Mouse (Mus musculus): Measurements from ENCODE around the gene Gcn1l1. TPM values are rescaled to one million over a fixed set of nuclear protein-coding genes. Genes with fewer than 3 reads are reported as not detected.

Gene Gcn1l1
- polyA plus RNA-seq, 1 experiment from 2014 or later: 97.6 TPM

DNA sequence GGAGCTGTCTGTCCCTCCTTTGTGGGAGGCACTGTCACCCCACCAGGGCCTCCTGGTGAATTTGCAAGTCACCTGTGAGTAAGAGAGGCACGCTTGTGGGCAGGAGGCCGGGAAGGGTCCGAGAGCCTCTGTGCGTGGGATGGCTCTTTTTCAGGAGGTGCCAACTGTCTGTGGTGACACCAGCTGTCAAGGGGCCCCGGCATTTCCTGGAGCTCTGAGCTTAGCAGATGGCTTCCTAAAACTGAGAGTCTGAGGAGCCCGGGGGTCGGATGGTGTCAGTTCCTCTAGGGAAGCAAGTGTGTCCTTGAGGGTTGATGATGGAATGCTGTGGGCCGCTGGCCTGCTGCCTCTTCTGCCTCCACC, 34.6 kb upstream of the Gcn1l1 start:
- POLR2A ChIA-PET: interaction anchor here (1.1 kb wide), 1 partner anchor 39 kb away, joined by 3 read pairs; no protein-coding TSS in a partner anchor
- DNase-seq (ENCODE audit: low read depth, low spot score) (no peak), ATAC-seq (no peak)
- in situ Hi-C loops (cut with MboI; ENCODE audit: low pct_unique_long_range_greater_than_20kb): no loop called here
- no peaks in the 10 kb centered on the region for H3K27me3 ChIP-seq
- CTCF ChIA-PET: interaction anchor here (5.8 kb wide), 1 partner anchor 21 kb away, joined by 21 read pairs; no protein-coding TSS in a partner anchor
- no peak for TF ChIP-seq CTCF (IDR thresholded peaks at IDR 0.05)

DNA sequence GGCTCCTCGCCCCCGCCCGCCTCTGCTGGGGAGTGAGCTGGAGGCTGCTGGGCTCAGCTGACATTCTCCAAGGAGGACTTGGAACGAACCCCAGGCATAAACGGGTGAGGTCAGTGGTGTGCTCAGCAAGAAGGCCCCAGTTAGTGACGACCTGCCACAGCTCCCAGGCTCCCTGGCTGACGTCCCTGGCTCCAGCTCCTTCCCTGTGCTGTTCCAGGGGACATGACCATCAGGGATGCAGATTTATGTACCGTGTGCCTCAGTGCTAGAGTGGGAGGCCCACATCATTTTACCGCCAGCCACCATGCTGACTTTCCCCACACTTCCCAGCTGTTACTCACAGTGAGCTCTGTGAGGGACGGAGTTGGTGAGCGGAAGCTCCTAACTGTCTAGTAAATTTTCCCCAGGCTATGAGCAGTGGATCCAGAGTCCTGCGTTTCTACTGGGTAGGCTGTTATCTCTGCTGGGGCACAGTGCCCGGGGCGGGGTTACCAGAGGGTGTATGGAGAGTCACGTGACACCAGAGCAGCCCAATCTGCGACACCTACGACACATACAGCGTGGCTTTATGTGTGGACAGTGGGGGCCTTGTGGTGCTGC, 33.3 kb upstream of the Gcn1l1 start:
- H3K27me3 ChIP-seq: no peaks in the 10 kb centered on the region
- TF ChIP-seq CTCF (IDR thresholded peaks at IDR 0.05): no peak
- DNase-seq (ENCODE audit: low read depth, low spot score) (no peak), ATAC-seq (no peak)
- CTCF ChIA-PET: interaction anchor here (0.8 to 5.8 kb wide), 3 partner anchors 12 to 23 kb away, joined by 3 to 21 read pairs (median 3); no protein-coding TSS in a partner anchor
- in situ Hi-C loops (cut with MboI; ENCODE audit: low pct_unique_long_range_greater_than_20kb): no loop called here
- POLR2A ChIA-PET: interaction anchor here (1.2 kb wide), 1 partner anchor 12 kb away, joined by 4 read pairs; no protein-coding TSS in a partner anchor

DNA sequence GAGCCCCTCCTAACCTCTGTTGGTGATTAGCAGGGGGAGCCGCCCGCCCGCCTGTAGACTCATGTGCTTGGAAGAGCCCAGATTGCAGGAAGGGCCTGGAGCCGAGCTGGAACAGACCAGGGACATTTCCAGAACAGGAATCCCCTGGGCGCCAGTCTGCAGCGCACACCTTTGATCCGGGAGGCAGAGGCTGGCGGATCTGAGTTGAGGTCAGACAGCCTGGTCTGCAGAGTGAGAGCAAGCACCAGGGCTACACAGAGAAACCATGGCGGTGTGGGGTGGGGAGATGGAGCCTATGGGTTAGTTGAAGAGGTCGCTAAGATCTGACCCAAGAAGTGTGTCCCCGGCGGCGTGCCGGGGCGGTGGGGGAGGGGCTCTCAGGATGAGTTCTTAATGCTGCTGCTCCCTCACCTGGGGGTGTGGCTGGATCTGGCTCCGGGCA, 30.7 kb upstream of the Gcn1l1 start:
- in situ Hi-C loops (cut with MboI; ENCODE audit: low pct_unique_long_range_greater_than_20kb): no loop called here
- ATAC-seq: peak; percentile 17
- no peaks in the 10 kb centered on the region for H3K27me3 ChIP-seq
- DNase-seq (ENCODE audit: low read depth, low spot score): no peak
- no peak for TF ChIP-seq CTCF (IDR thresholded peaks at IDR 0.05)
- ChIA-PET CTCF (interaction anchor here (0.8 to 11.0 kb wide), 2 partner anchors 9 to 28 kb away, joined by 3 to 160 read pairs; partner anchors contain the start of gene Pxn), POLR2A (interaction anchor here (1.2 to 2.8 kb wide), 3 partner anchors 12 to 25 kb away, joined by 3 to 19 read pairs (median 5); no protein-coding TSS in a partner anchor)

DNA sequence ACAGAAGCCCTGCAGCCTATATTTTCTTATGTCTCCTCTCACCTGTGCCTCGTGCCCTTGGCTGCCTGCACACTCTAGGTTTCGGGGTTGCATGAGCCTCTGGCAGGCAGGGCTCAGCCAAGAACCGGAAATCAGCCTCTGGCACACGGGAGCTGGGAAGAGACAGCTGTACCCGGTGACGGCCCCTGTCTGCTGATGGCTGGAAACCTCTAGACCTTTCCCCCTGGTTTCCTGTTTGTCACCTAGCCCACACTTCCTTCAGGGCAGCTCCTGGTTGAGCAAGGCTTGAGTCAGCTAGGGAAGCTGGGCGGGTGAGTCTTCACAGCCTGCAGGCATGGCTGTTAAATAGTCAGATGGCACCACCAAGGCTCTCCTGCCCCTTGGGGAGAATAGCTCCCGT, 30.2 kb upstream of the Gcn1l1 start:
- ChIA-PET POLR2A (interaction anchor here (1.1 to 2.8 kb wide), 4 partner anchors 13 to 30 kb away, joined by 3 to 19 read pairs (median 4); no protein-coding TSS in a partner anchor), CTCF (interaction anchor here (0.8 to 11.0 kb wide), 2 partner anchors 8 to 29 kb away, joined by 3 to 160 read pairs; partner anchors contain the start of gene Pxn)
- TF ChIP-seq CTCF (IDR thresholded peaks at IDR 0.05): no peak
- ATAC-seq (peak; percentile 49), DNase-seq (ENCODE audit: low read depth, low spot score) (no peak)
- H3K27me3 ChIP-seq: no peaks in the 10 kb centered on the region
- in situ Hi-C loops (cut with MboI; ENCODE audit: low pct_unique_long_range_greater_than_20kb): loop anchor here (5.0 kb wide), 1 partner anchor 33 kb away; no protein-coding TSS in a partner anchor

DNA sequence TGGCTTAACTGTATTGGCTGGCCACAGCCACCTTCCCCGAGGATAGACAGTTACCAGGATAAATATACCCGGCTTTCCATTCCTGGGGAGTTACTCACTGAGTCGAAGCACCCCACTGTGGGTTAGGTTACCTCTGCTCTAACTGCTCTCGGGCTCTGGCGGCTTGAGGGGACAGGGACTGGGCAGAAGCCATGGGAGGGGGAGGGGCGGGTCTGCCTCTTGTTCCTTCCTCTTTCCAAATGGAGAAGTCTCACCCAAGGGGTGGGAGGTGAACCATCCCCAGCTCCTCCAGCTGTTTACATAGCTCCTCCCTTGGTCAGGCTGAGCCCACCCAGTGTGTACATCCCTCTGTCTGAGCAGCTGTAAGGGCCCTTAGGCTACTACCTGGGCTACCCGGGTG, 29.4 kb upstream of the Gcn1l1 start:
- in situ Hi-C loops (cut with MboI; ENCODE audit: low pct_unique_long_range_greater_than_20kb): loop anchor here (5.0 kb wide), 1 partner anchor 33 kb away; no protein-coding TSS in a partner anchor
- ATAC-seq: peak; percentile 40

DNA sequence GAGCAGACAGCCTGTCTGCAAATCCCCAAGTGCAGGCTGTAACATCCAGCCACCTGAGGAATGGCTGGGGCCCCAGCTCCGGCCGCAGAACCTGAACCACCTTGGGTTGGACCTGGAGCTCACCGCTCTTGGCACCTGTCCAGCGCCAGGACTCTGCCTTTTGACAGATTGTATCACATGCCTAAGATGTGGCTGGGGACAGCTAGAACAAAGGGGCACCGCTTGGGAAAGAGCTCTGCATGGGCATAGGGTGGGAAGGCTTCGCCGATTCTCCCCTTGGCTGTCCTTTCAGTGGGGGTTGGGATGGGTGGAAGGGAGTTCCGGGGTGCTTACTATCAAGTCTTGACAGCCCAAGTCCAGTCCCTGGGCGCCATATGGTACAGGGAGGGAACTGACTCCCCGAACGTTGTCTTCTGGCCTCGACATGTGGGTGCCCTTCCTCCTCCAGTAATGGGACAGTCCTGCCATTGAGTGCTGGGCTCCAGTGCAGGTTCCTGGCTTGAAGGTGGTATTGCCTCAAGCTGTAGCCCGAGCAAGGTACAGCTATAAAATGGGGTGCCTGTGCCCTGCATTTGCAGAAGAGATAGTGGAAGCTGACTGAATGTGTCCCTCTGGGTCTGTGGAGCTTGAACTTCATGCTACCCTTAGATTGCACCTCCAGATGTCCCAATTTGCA, 26.9 kb upstream of the Gcn1l1 start:
- ChIA-PET CTCF (interaction anchor here (0.6 to 11.0 kb wide), 16 partner anchors 10 to 67 kb away, joined by 3 to 160 read pairs (median 6); partner anchors contain the start of gene Pxn), POLR2A (interaction anchor here (0.6 to 7.7 kb wide), 7 partner anchors 16 to 47 kb away, joined by 3 to 80 read pairs (median 4); partner anchors contain the start of gene Pxn)
- DNase-seq (ENCODE audit: low read depth, low spot score) (no peak), ATAC-seq (no peak)
- in situ Hi-C loops (cut with MboI; ENCODE audit: low pct_unique_long_range_greater_than_20kb): loop anchor here (5.0 kb wide), 1 partner anchor 36 kb away; no protein-coding TSS in a partner anchor
- no peak for TF ChIP-seq CTCF (IDR thresholded peaks at IDR 0.05)
- no peaks in the 10 kb centered on the region for H3K27me3 ChIP-seq

More for the DNA sequence above, 29.4 kb upstream of the Gcn1l1 start:
- POLR2A ChIA-PET: interaction anchor here (0.5 to 2.8 kb wide), 4 partner anchors 19 to 30 kb away, joined by 3 to 19 read pairs (median 4); no protein-coding TSS in a partner anchor
- no peak for DNase-seq (ENCODE audit: low read depth, low spot score)
- CTCF ChIA-PET: interaction anchor here (1.2 to 11.0 kb wide), 2 partner anchors 20 to 29 kb away, joined by 4 to 160 read pairs; partner anchors contain the start of gene Pxn
- TF ChIP-seq CTCF (IDR thresholded peaks at IDR 0.05): no peak
- no peaks in the 10 kb centered on the region for H3K27me3 ChIP-seq

DNA sequence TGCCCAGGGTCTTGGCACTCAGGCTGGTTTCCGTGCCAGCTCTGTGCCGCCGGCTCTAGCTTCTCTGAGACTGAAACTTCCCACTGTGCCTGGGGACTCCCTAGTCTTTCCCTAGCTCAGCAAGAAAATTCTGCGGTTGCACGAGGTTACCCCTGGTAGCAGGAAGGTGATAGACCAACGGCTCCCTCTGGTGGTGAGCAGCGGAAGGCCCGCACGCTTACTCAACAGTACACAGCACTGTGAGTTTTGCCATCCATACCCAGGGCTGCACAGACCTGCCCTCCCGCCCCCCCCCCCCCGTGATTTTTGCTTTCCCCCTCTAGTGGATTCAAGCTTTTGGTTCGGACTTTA, 26.4 kb upstream of the Gcn1l1 start:
- peak; percentile 87 for DNase-seq (ENCODE audit: low read depth, low spot score)
- TF ChIP-seq CTCF (IDR thresholded peaks at IDR 0.05): no peak
- ChIA-PET CTCF (interaction anchor here (0.6 to 11.0 kb wide), 16 partner anchors 11 to 67 kb away, joined by 3 to 160 read pairs (median 6); partner anchors contain the start of gene Pxn), POLR2A (interaction anchor here (0.6 to 7.7 kb wide), 6 partner anchors 16 to 47 kb away, joined by 3 to 80 read pairs (median 4); partner anchors contain the start of gene Pxn)
- ATAC-seq: peak; percentile 24
- H3K27me3 ChIP-seq: no peaks in the 10 kb centered on the region
- in situ Hi-C loops (cut with MboI; ENCODE audit: low pct_unique_long_range_greater_than_20kb): loop anchor here (5.0 kb wide), 1 partner anchor 36 kb away; no protein-coding TSS in a partner anchor

DNA sequence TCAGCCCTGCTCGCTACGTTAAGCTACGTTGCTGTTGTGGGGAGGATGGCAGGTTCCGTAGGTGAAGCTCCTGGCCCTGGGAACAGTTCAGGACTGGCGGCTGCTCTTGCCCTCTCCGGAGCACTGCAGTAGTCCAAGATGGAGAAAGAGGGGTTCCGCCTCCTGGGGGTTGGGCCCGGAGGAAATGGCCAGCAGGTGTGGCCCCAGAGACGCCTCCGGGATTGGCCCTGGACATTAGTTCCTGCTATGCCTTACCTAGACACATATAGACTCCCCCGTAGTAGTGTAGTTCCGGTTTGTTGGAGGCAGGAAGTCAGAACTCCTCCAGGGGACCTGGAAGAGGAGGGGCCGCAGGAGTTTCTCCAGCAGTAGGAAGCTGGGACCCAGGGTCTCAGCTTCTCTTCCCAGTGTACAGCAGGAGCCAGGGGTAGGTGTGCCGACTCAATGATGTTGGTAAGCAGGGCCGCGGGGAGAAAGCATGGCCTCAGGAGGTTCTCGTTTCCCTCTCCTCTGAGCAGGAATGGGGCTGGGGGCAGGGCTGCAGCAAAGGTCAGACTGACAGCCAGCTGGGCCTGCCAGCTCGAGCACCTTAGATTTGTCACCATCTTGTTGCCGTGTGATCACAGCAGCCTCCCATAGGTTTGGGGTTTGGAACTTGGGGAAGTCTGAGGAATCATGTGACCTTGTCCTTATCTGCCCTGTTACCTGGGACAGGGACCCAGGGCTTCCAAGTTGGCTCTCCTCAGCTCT, 22.2 kb upstream of the Gcn1l1 start:
- CTCF ChIA-PET: interaction anchor here (0.9 to 11.0 kb wide), 4 partner anchors 8 to 36 kb away, joined by 3 to 160 read pairs (median 12); partner anchors contain the start of gene Pxn
- TF ChIP-seq CTCF (IDR thresholded peaks at IDR 0.05): no peak
- in situ Hi-C loops (cut with MboI; ENCODE audit: low pct_unique_long_range_greater_than_20kb): no loop called here
- H3K27me3 ChIP-seq: no peaks in the 10 kb centered on the region
- ATAC-seq (peak; percentile 8), DNase-seq (ENCODE audit: low read depth, low spot score) (no peak)
- POLR2A ChIA-PET: interaction anchor here (0.9 to 7.7 kb wide), 6 partner anchors 12 to 53 kb away, joined by 3 to 80 read pairs (median 6); partner anchors contain the start of gene Pxn

DNA sequence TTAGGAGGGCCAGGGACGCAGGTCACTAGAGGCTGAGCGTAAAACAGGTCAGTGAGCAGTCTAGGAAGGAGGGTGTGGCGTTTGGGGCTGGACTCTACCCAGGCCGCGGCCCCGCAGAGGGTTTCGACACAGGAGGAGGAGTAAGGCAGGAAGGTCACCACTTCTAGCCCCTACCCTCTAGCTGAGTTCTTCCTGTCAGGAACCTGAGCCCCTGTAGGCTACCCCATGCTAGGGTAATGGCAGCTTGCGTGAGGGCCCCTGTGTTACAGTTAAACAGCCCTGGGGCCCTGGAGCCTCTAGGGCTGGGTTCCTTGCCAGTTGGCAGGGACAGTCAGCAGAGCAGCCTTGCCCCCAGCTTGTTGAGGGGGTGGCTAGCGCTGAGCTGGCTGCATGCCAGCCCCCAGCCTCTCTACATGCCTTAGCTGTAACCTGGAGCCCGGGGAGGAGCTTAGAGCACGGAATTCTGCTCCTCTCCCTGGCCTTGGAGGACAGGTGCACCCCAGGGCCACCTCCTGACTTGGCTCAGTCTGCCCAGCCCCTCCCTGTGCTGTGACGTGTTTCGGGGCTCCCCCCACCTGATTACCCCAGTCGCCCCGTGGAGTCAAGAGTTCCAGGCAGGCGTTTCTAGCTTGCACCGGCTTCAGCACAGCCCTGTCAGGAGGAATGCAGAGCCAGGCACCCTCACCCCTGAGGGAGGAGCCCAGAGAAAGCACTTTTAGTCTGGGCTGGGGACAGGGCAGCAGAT, 21.4 kb upstream of the Gcn1l1 start:
- no peak for DNase-seq (ENCODE audit: low read depth, low spot score)

More for the DNA sequence above, 21.4 kb upstream of the Gcn1l1 start:
- no peaks in the 10 kb centered on the region for H3K27me3 ChIP-seq
- in situ Hi-C loops (cut with MboI; ENCODE audit: low pct_unique_long_range_greater_than_20kb): no loop called here
- POLR2A ChIA-PET: interaction anchor here (0.9 to 7.7 kb wide), 6 partner anchors 12 to 54 kb away, joined by 3 to 80 read pairs (median 6); partner anchors contain the start of gene Pxn
- no peak for TF ChIP-seq CTCF (IDR thresholded peaks at IDR 0.05)
- CTCF ChIA-PET: interaction anchor here (0.9 to 11.0 kb wide), 4 partner anchors 9 to 37 kb away, joined by 3 to 160 read pairs (median 12); partner anchors contain the start of gene Pxn
- peak; percentile 63 for ATAC-seq
